Mouse (Mus musculus): ENCODE measurements around the gene Degs2.

GRCm38 (mm10) chr12:108734386-108734785 is 32.3 kb upstream of the Degs2 start:
- TF ChIP-seq CTCF (IDR thresholded peaks at IDR 0.05; ENCODE audit: control insufficient read depth, insufficient read depth, insufficient replicate concordance, low read depth, low read length) (no peak), POLR2A (IDR thresholded peaks at IDR 0.05; ENCODE audit: control insufficient read depth, low read depth, low read length) (no peak)

Data from testis, adult 2 months (tissue).